Mouse (Mus musculus) spleen, postnatal 10 days (tissue): Measurements from ENCODE around the gene Olfr1061.
"Not testable (repeated sequence)": the region's sequence is repeated elsewhere in the genome, so short reads cannot be mapped to it uniquely, and the experiment has no call there.

ENCODE experiments used
- DNase-seq, 2 experiments: peaks; one replicate each; pipeline ENCODE4 v3.0.0; 2021 to 2022; ENCODE audit warnings: low spot score in 2 of 2

Gene Olfr1061

DNA sequence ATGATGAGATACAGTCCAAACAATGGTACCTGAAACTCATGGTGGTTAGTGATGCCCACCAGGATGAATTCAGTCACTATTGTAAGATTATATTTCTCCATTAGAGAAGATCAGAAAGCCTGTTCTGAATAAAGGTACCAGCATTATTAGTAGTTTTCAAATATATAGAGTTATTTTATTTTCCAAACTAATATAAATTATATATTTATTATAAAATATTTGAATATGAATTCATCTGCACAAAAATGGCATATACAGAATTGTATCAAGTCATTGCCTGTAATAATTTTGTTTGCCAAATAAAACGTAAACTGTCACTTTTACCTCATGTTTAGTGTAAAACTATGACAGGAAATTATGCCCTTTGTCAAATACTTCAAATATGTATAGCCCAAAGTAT, at the start of gene Olfr1061:
Gene Olfr1061, minus strand, starts transcription at position 101 of the 400 bp plus-strand sequence.
- DNase-seq = no peak

DNA sequence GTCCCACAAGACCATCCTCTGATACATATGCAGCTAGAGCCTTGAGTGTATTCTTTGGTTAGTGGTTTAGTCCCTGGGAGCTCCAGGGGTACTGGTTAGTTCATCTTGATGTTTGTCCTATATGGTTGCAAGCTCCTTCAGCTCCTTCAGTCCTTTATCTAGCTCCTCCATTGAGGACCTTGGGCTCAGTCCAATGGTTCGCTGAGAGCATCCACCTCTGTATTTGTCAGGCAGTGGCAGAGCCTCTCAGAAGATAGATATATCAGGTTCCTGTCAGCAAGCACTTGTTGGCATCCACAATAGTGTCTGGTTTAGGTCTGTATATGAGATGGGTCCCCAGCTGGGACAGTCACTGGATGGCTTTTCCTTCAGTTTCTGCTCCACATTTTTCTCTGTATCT, 46.6 kb upstream of the Olfr1061 start:
- DNase-seq = no peak

DNA sequence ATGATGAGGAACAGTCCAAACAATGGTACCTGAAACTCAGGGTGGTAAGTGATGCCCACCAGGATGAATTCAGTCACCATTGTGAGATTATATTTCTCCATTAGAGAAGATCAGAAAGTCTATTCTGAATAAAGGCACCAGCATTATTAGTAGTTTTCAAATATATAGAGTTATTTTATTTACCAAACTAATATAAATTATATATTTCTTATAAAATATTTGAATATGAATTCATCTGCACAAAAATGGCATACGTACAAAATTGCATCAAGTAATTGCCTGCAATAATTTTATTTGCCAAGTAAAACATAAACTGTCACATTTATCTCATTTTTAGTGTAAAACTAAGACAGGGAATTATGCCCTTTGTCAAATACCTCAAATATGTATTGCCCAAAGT, 42.3 kb upstream of the Olfr1061 start, which contains the start of gene Olfr1066:
Gene Olfr1066, minus strand, starts transcription at position 101 of the 400 bp plus-strand sequence.
- no peak for DNase-seq

DNA sequence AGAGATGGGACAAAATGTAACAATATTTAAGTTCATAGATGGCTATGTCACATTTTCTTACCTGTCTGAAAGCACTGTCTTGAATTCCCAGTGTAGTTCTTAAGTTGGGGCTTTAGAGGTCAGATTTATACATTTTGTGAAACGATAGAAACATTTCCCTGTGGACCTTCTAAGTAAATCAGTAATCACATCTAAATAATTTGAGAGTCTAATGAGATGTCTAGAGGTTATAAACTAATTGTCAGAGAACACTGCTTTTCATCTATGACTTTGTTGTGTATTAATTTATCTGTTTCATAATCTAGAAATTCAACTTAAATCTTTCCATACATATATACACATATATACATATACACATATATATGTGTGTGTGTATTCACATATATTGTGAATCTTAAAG, 36.6 kb upstream of the Olfr1061 start, which contains the start of gene Olfr1065:
Gene Olfr1065, minus strand, starts transcription at position 101 of the 400 bp plus-strand sequence.
- DNase-seq = not testable (repeated sequence)

DNA sequence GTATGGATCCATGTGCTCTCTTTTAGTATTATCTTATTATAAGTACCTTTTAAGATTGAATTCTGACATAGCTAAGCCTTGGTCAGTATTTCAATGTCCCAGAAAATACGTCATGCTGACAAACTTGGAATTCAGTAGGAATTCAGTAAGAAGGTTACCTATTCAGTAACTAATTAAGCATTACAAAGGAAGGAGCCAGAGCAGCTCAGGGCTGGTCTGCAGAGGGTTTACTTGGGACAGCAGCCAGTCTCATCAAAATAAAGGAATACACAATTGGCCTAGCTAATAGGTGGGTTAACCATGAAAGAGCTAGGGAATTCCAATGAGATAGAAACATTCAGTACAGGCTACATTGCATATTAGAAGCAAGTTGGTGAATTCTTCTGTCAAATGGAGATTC, 28.3 kb upstream of the Olfr1061 start:
- DNase-seq = not testable (repeated sequence)

DNA sequence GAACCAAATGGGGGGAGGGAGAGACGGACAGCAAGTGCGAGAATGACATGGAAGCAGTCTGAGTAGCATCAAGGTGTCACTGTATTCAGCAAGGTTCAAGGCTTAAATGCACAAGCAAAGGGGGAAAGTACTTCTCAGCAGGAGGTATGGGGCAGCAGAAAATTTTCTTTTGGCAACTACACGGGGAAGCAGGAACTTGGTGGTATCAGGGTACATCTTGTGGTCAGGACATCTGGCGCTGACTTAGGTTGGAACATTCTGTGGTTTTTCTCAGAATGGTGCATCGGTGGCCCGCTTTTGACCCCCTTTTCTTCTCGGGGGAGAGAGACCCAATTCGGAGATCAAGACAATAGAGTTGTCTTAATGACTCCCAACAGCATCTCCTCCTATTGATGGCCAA, 14.7 kb upstream of the Olfr1061 start:
- not testable (repeated sequence) for DNase-seq

DNA sequence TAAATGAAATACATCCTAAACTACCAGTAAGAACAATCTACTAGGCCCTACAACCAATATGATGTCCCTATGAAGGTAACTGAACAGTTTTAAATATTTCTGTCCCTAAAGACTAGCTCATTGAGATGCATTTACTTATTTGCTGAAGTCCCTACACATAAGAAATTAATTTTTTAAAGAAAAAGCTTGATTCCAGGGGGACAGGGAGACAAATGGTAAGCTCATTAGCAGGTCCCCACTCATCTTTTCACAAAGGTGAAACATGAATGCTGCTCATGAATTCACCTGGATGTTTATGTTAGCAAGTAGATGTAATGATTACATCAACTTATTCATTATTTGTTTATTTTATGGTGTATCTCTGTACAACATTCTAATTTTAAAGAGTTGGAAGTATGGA, 12.8 kb upstream of the Olfr1061 start, which contains the start of gene Olfr1062:
Gene Olfr1062, minus strand, starts transcription at position 101 of the 400 bp plus-strand sequence.
- DNase-seq = not testable (repeated sequence)

DNA sequence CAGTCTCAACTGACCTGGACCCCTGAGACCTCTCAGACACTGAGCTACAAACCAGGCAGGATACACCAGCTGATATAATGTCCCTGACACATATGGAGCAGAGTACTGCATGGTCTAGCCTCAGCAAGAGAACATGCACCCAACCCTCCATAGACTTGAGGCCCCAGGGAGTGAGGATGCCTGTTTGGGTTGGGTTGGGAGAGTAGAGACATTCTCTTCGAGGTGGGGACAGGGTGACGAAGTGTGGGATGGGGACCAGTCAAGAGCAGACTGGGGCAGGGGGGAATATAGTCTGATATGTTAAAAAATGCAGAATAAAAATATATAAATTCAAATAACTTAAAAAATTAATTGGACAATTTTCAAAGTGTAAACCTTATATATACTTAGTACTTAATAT, 18.7 kb downstream of the Olfr1061 start:
- DNase-seq = no peak

DNA sequence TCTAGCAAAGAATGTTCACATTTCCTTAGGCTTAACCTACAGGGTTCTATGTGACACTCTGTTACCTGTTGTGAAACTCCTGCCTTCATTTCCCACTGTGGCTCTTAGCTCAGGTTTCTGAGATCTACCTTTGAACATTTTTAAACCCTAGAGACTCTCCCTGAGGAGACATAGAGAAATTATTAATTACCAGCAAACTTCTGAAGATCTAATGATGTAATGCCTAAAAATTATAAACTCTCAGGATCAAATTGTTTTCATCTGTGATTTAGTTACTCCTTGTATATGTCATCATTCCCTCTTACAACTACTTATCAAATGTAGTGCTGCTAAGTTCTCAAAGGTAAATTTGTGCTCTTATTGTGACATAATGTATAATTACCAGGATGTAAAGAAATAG, 25.4 kb downstream of the Olfr1061 start, which contains the start of gene Olfr1058:
Gene Olfr1058, minus strand, starts transcription at position 101 of the 400 bp plus-strand sequence.
- not testable (repeated sequence) for DNase-seq

DNA sequence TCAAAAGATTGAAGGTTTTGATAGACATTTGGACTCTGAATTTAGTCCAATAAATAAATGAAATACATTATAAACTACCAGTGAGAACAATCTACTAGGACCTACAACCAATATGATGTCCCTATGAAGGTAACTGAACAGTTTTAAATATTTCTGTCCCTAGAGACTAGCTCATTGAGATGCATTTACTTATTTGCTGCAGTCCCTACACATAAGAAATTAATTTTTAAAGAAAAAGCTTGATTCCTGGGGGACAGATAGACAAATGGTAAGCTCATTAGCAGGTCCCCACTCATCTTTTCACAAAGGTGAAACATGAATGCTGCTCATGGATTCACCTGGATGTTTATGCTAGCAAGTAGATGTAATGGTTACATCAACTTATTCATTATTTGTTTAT, 35.6 kb downstream of the Olfr1061 start, which contains the start of gene Olfr1057:
Gene Olfr1057, minus strand, starts transcription at position 101 of the 400 bp plus-strand sequence.
- DNase-seq = no peak

DNA sequence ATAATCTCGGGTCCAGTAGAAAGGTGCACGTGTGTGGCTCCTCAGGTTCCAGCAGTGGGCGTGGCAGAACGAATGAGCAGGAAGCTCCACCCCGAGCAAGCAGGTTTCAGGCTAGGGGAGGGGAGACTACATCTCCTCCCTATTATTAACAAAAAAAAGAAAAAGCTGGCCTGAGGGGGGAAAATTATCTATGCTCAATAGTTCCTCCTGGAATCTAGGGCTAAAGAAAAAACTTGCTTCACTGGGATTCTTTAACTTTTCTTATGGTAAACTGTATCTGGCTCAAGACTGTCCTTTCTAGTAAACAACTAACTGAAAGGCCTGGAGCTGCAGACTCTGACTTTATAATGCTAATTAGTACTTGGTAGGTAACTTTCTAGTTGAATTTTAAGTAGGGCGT, 47.5 kb downstream of the Olfr1061 start:
- DNase-seq = not testable (repeated sequence)
